Mouse (Mus musculus): ENCODE measurements around the gene Cd302.

DNA sequence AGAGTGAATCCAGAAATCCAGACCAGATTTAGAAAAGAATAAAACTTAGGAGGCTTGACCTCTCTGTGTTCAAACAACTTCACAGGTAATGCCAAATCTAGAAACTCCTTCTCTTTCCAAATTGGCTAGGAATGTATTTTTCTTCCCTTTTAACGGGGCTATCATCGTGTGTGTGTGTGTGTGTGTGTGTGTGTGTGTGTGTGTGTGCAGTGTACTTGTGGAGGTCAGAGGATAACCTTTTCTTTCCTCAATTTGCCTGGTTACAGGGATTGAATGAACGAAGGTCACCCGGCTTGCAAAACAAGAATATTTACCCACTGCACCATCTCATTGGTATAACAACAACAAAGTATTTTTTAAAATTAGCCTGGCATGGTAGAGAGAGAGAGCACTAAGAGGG lies 1.7 kb downstream of the Cd302 start:
- TF ChIP-seq CTCF (IDR thresholded peaks at IDR 0.05; ENCODE audit: insufficient read depth, low read length) (no peak), POLR2A (IDR thresholded peaks at IDR 0.05; ENCODE audit: borderline replicate concordance, extremely low read depth, low read depth, low read length) (no peak)
